Mouse (Mus musculus) hindbrain, embryonic 11.5 days (tissue): ENCODE measurements around the gene I830077J02Rik. TPM values are rescaled to one million over a fixed set of nuclear protein-coding genes. Genes with fewer than 3 reads are reported as not detected.

ENCODE experiments used
- ATAC-seq: fragments of 200-750 bp; cut with Nextera tagmentation; 2 replicates; pipeline ENCODE4 v1.8.0; 2017; ENCODE audit warnings: mild to moderate bottlenecking, moderate TSS enrichment, moderate library complexity; ENCODE audit not compliant: low FRiP score
- DNase-seq: peaks from one replicate; pipeline ENCODE4 v3.0.0-alpha.2; 2015; ENCODE audit warnings: low spot score
- H3K27ac ChIP-seq: fragments of 300-500 bp; sonication (generic); 2 replicates; pipeline ENCODE4 v1.5.1; 2014; ENCODE audit warnings: mild to moderate bottlenecking, low read depth, low read length
- H3K27me3 ChIP-seq: fragments of 300-500 bp; sonication (generic); 2 replicates; pipeline ENCODE4 v1.6.1; 2014; ENCODE audit warnings: mild to moderate bottlenecking, low read length, moderate library complexity, mixed read lengths; ENCODE audit not compliant: control insufficient read depth, insufficient read depth
- H3K36me3 ChIP-seq: fragments of 300-500 bp; sonication (generic); 2 replicates; pipeline ENCODE4 v1.6.1; 2014; ENCODE audit warnings: mild to moderate bottlenecking, low read length, moderate library complexity, mixed read lengths; ENCODE audit not compliant: control insufficient read depth, insufficient read depth
- H3K4me1 ChIP-seq: fragments of 300-500 bp; sonication (generic); replicated peaks from 2 replicates; pipeline ENCODE4 v1.6.1; 2014; ENCODE audit warnings: low read length, mixed read lengths; ENCODE audit not compliant: control insufficient read depth, insufficient read depth
- H3K4me2 ChIP-seq: fragments of 300-500 bp; sonication (generic); replicated peaks from 2 replicates; pipeline ENCODE4 v1.6.1; 2014; ENCODE audit warnings: mild to moderate bottlenecking, low read depth, low read length
- H3K4me3 ChIP-seq: fragments of 300-500 bp; sonication (generic); 2 replicates; pipeline ENCODE4 v1.5.1; 2014; ENCODE audit warnings: low read depth, low read length
- H3K9ac ChIP-seq: fragments of 300-500 bp; sonication (generic); 2 replicates; pipeline ENCODE4 v1.6.1; 2014; ENCODE audit warnings: low read depth, low read length
- H3K9me3 ChIP-seq: fragments of 300-500 bp; sonication (generic); 2 replicates; pipeline ENCODE4 v1.6.1; 2016; ENCODE audit warnings: low read length; ENCODE audit not compliant: control insufficient read depth
- WGBS: fragments of 180-500 bp; shearing (Covaris S2); extraction: QIAGEN DNeasy Blood & Tissue Kit; methylation state at CpG from one replicate; pipeline ENCODE4 v1.1.7; 2014; 5-methylcytosine and 5-hydroxymethylcytosine counted together
- polyA plus RNA-seq: library from polyadenylated mRNA; unstranded; fragments of >200 nt; fragmentation: Nextera tagmentation; extraction: Ambion mirVana; gene quantifications from 2 replicates; pipeline ENCODE4 v1.2.1, GENCODE M21; 2014

Gene I830077J02Rik
- polyA plus RNA-seq, 1 experiment from 2014 or later, result 0.97 TPM

- no peak overlapping the region for H3K4me2 ChIP-seq
- H3K4me1 ChIP-seq, result no peaks in the 10 kb centered on the region
- WGBS, result 68% methylated on average over 10 of the region's 10 CpGs
- DNase-seq, result no peak
- no peak overlapping the region for H3K27ac ChIP-seq
- no peaks in the 10 kb centered on the region for H3K9me3 ChIP-seq
- H3K36me3 ChIP-seq, result no peaks in the 10 kb centered on the region
- H3K4me3 ChIP-seq, result no peak overlapping the region
- no peak for ATAC-seq
- no peaks in the 10 kb centered on the region for H3K27me3 ChIP-seq
- no peak overlapping the region for H3K9ac ChIP-seq
These were observed 18.4 kb downstream of the I830077J02Rik start for GRCm38 (mm10) chr3:105913839-105914681.

GRCm38 (mm10) chr3:105912097-105912880 is 20.2 kb downstream of the I830077J02Rik start:
- H3K27me3 ChIP-seq, result no peaks in the 10 kb centered on the region
- WGBS, result 83% methylated on average over 9 of the region's 9 CpGs
- no peaks in the 10 kb centered on the region for H3K9me3 ChIP-seq
- no peaks in the 10 kb centered on the region for H3K4me1 ChIP-seq
- no peak overlapping the region for H3K9ac ChIP-seq
- H3K4me2 ChIP-seq, result no peak overlapping the region
- H3K36me3 ChIP-seq, result no peaks in the 10 kb centered on the region
- ATAC-seq (no peak), DNase-seq (no peak)
- H3K27ac ChIP-seq, result no peak overlapping the region
- H3K4me3 ChIP-seq, result no peak overlapping the region

- H3K27ac ChIP-seq, result no peak overlapping the region
- no peaks in the 10 kb centered on the region for H3K4me1 ChIP-seq
- no peak overlapping the region for H3K4me2 ChIP-seq
- no peaks in the 10 kb centered on the region for H3K9me3 ChIP-seq
- ATAC-seq (no peak), DNase-seq (no peak)
- 86% methylated on average over 11 of the region's 11 CpGs for WGBS
- H3K36me3 ChIP-seq, result no peaks in the 10 kb centered on the region
- no peaks in the 10 kb centered on the region for H3K27me3 ChIP-seq
- no peak overlapping the region for H3K4me3 ChIP-seq
- H3K9ac ChIP-seq, result no peak overlapping the region
These were observed 21.8 kb downstream of the I830077J02Rik start for GRCm38 (mm10) chr3:105910519-105911190.

GRCm38 (mm10) chr3:105908976-105909375 is 23.5 kb downstream of the I830077J02Rik start:
- Histone ChIP-seq H3K9me3 (no peaks in the 10 kb centered on the region), H3K4me1 (no peaks in the 10 kb centered on the region), H3K4me2 (no peak overlapping the region), H3K27me3 (no peaks in the 10 kb centered on the region), H3K9ac (no peak overlapping the region), H3K27ac (no peak overlapping the region), H3K4me3 (no peak overlapping the region), H3K36me3 (no peaks in the 10 kb centered on the region)
- DNase-seq, result no peak
- 98% methylated on average over 4 of the region's 4 CpGs for WGBS
- no peak for ATAC-seq

- Histone ChIP-seq H3K4me1 (no peaks in the 10 kb centered on the region), H3K4me2 (no peak overlapping the region), H3K36me3 (no peaks in the 10 kb centered on the region), H3K9me3 (no peaks in the 10 kb centered on the region), H3K9ac (no peak overlapping the region), H3K27ac (no peak overlapping the region), H3K4me3 (no peak overlapping the region), H3K27me3 (no peaks in the 10 kb centered on the region)
- WGBS, result 53% methylated on average over 9 of the region's 9 CpGs
- ATAC-seq (no peak), DNase-seq (no peak)
These were observed 24.4 kb downstream of the I830077J02Rik start for GRCm38 (mm10) chr3:105907956-105908655.

- Histone ChIP-seq H3K4me3 (no peak overlapping the region), H3K27me3 (no peaks in the 10 kb centered on the region), H3K4me1 (no peaks in the 10 kb centered on the region), H3K9me3 (no peaks in the 10 kb centered on the region), H3K36me3 (no peaks in the 10 kb centered on the region), H3K27ac (no peak overlapping the region), H3K9ac (no peak overlapping the region), H3K4me2 (no peak overlapping the region)
- ATAC-seq (no peak), DNase-seq (no peak)
- WGBS, result 90% methylated on average over 9 of the region's 9 CpGs
These were observed 27.7 kb downstream of the I830077J02Rik start for GRCm38 (mm10) chr3:105904721-105905120.

GRCm38 (mm10) chr3:105904213-105904612 is 28.3 kb downstream of the I830077J02Rik start:
- ATAC-seq, result no peak
- Histone ChIP-seq H3K4me2 (no peak overlapping the region), H3K4me3 (no peak overlapping the region), H3K36me3 (no peaks in the 10 kb centered on the region), H3K27me3 (no peaks in the 10 kb centered on the region), H3K27ac (no peak overlapping the region), H3K4me1 (no peaks in the 10 kb centered on the region), H3K9ac (no peak overlapping the region), H3K9me3 (no peaks in the 10 kb centered on the region)
- no peak for DNase-seq
- WGBS, result 83% methylated on average over 4 of the region's 4 CpGs

- ATAC-seq (no peak), DNase-seq (no peak)
- Histone ChIP-seq H3K9ac (no peak overlapping the region), H3K27me3 (no peaks in the 10 kb centered on the region), H3K9me3 (no peaks in the 10 kb centered on the region), H3K4me3 (no peak overlapping the region), H3K27ac (no peak overlapping the region), H3K4me1 (no peaks in the 10 kb centered on the region), H3K4me2 (no peak overlapping the region), H3K36me3 (no peaks in the 10 kb centered on the region)
- 79% methylated on average over 4 of the region's 4 CpGs for WGBS
These were observed 31.0 kb downstream of the I830077J02Rik start for GRCm38 (mm10) chr3:105901468-105901867.
